16 mouse cellular contexts compared by ENCODE assay signal in genomic region chr2:33788131-33788530, GRCm38 (mm10).
DNase-seq lines count a peak whose midpoint lies in the region; ATAC-seq lines count a peak whose summit lies in the region.
"Had no signal": no experiment of that assay in that cellular context is flagged by ENCODE, and none has a peak within 500 bp of the region (broad histone marks: within the 10 kb centered on the region; RNA-seq: fewer than 3 reads in every experiment).

No protein-coding gene starts in this region.

- H3K4me2 ChIP-seq in neural tube, embryonic 11.5 days (ENCODE audit: low read depth): no peak overlapping the region
- no peak overlapping the region for H3K4me2 ChIP-seq in hindbrain, embryonic 11.5 days (replicated peaks; ENCODE audit: low read depth, low read length)
- H3K4me2 ChIP-seq in limb, embryonic 12.5 days: no peak overlapping the region; the same call in 1 of the 2 replicates
- no peak overlapping the region for H3K4me2 ChIP-seq in neural tube, embryonic 15.5 days
- H3K4me2 ChIP-seq: heart, embryonic 13.5 days; liver, embryonic 15.5 days had no signal

- H3K9ac ChIP-seq in neural tube, embryonic 11.5 days (ENCODE audit: low read length): no peak overlapping the region
- no peak overlapping the region for H3K9ac ChIP-seq in hindbrain, embryonic 11.5 days (ENCODE audit: low read depth, low read length)
- H3K9ac ChIP-seq in limb, embryonic 12.5 days (replicated peaks): no peak overlapping the region
- H3K9ac ChIP-seq in neural tube, embryonic 15.5 days (replicated peaks): no peak overlapping the region
- H3K9ac ChIP-seq: heart, embryonic 13.5 days; liver, embryonic 15.5 days had no signal

- WGBS in neural tube, embryonic 11.5 days: 70% methylated on average over 13 of the region's 13 CpGs
- 54% methylated on average over 13 of the region's 13 CpGs for WGBS in hindbrain, embryonic 11.5 days
- 43% methylated on average over 13 of the region's 13 CpGs for WGBS in limb, embryonic 12.5 days
- 27% methylated on average over 13 of the region's 13 CpGs for WGBS in neural tube, embryonic 15.5 days

- no peaks in the 10 kb centered on the region; the same call in 1 of the 2 replicates for H3K9me3 ChIP-seq in neural tube, embryonic 11.5 days (ENCODE audit: control insufficient read depth, low read length)
- no peaks in the 10 kb centered on the region for H3K9me3 ChIP-seq in hindbrain, embryonic 11.5 days (ENCODE audit: control insufficient read depth, low read length)
- H3K9me3 ChIP-seq in limb, embryonic 12.5 days: no peaks in the 10 kb centered on the region
- no peaks in the 10 kb centered on the region for H3K9me3 ChIP-seq in neural tube, embryonic 15.5 days (replicated peaks)
- H3K9me3 ChIP-seq: G1E; heart, embryonic 13.5 days; liver, embryonic 15.5 days had no signal

- H3K27me3 ChIP-seq in neural tube, embryonic 11.5 days (ENCODE audit: control insufficient read depth, insufficient read depth, low read length): no peaks in the 10 kb centered on the region
- no peaks in the 10 kb centered on the region for H3K27me3 ChIP-seq in hindbrain, embryonic 11.5 days (ENCODE audit: control insufficient read depth, insufficient read depth, low read length)
- H3K27me3 ChIP-seq in limb, embryonic 12.5 days: no peaks in the 10 kb centered on the region
- no peaks in the 10 kb centered on the region for H3K27me3 ChIP-seq in neural tube, embryonic 15.5 days (replicated peaks)
- H3K27me3 ChIP-seq: heart, embryonic 13.5 days; liver, embryonic 15.5 days had no signal

- no peak overlapping the region for H3K4me3 ChIP-seq in neural tube, embryonic 11.5 days (ENCODE audit: low read depth, low read length)
- no peak overlapping the region for H3K4me3 ChIP-seq in hindbrain, embryonic 11.5 days (ENCODE audit: low read depth, low read length)
- H3K4me3 ChIP-seq in limb, embryonic 12.5 days (replicated peaks): no peak overlapping the region
- no peak overlapping the region for H3K4me3 ChIP-seq in neural tube, embryonic 15.5 days (replicated peaks)
- H3K4me3 ChIP-seq: heart, embryonic 13.5 days; liver, embryonic 15.5 days had no signal

- peak overlapping the region; percentile 39; the same call in 1 of the 2 replicates for H3K27ac ChIP-seq in neural tube, embryonic 11.5 days (ENCODE audit: low read depth, low read length)
- peak overlapping the region; percentile 48; the same call in 1 of the 2 replicates for H3K27ac ChIP-seq in hindbrain, embryonic 11.5 days (ENCODE audit: low read depth, low read length)
- H3K27ac ChIP-seq in limb, embryonic 12.5 days: peak overlapping the region; percentile 45
- peak overlapping the region; percentile 54; the same call in 1 of the 2 replicates for H3K27ac ChIP-seq in neural tube, embryonic 15.5 days (replicated peaks)
- H3K27ac ChIP-seq: heart, embryonic 13.5 days; liver, embryonic 15.5 days had no signal

- peaks cover 25% of the 10 kb centered on the region for H3K4me1 ChIP-seq in neural tube, embryonic 11.5 days (ENCODE audit: control insufficient read depth, insufficient read depth, low read length)
- peaks cover 2% of the 10 kb centered on the region; the same call in 1 of the 2 replicates for H3K4me1 ChIP-seq in hindbrain, embryonic 11.5 days (replicated peaks; ENCODE audit: control insufficient read depth, insufficient read depth, low read length)
- H3K4me1 ChIP-seq in limb, embryonic 12.5 days (replicated peaks): peaks cover 58% of the 10 kb centered on the region
- H3K4me1 ChIP-seq in neural tube, embryonic 15.5 days: peaks cover 36% of the 10 kb centered on the region

- no peak for ATAC-seq in neural tube, embryonic 11.5 days (ENCODE audit: insufficient read depth, low FRiP score, low TSS enrichment)
- no peak for ATAC-seq in hindbrain, embryonic 11.5 days (ENCODE audit: low FRiP score)
- no peak for ATAC-seq in limb, embryonic 12.5 days (ENCODE audit: insufficient number of reproducible peaks, insufficient read depth, low FRiP score, low TSS enrichment, low read depth)
- ATAC-seq in neural tube, embryonic 15.5 days (ENCODE audit: low FRiP score): no peak

- DNase-seq in neural tube, embryonic 11.5 days (ENCODE audit: low spot score): no peak
- no peak for DNase-seq in neural tube, embryonic 10.5 days (ENCODE audit: extremely low spot score, low spot score)
- DNase-seq in hindbrain, embryonic 11.5 days (ENCODE audit: low spot score): no peak
- no peak for DNase-seq in adrenal gland, adult 8-10 months
- no peak for DNase-seq in right cerebral cortex, postnatal 25 days
- no peak for DNase-seq in ovary, postnatal 10 days (ENCODE audit: low spot score)
- DNase-seq: cerebellum, adult 9-11 months; heart, postnatal 4 days; kidney, adult 11 months; kidney, postnatal 25 days; lung, postnatal 14 days had no signal

- peaks cover 1% of the 10 kb centered on the region for H3K36me3 ChIP-seq in neural tube, embryonic 11.5 days (ENCODE audit: control insufficient read depth, insufficient read depth, low read length)
- H3K36me3 ChIP-seq in hindbrain, embryonic 11.5 days (ENCODE audit: control insufficient read depth, insufficient read depth, low read length): no peaks in the 10 kb centered on the region
- H3K36me3 ChIP-seq in limb, embryonic 12.5 days: peaks cover 17% of the 10 kb centered on the region; the same call in 1 of the 2 replicates
- H3K36me3 ChIP-seq in neural tube, embryonic 15.5 days: no peaks in the 10 kb centered on the region
- H3K36me3 ChIP-seq: liver, embryonic 15.5 days had no signal
